Mouse (Mus musculus): Measurements from ENCODE around the gene D430019H16Rik. TPM values are rescaled to one million over a fixed set of nuclear protein-coding genes. Genes with fewer than 3 reads are reported as not detected.

The D430019H16Rik gene
- polyA plus RNA-seq, 1 experiment from 2014 or later: 2.7 TPM

GRCm38 (mm10) chr12:105454258-105455062 lies 804 bp downstream of the D430019H16Rik start:
- peak; percentile 72 for DNase-seq (ENCODE audit: low spot score)
- Histone ChIP-seq H3K4me3 (peak overlapping the region; percentile 87), H3K4me1 (peaks cover 46% of the 10 kb centered on the region), H3K36me3 (replicated peaks) (no peaks in the 10 kb centered on the region), H3K27me3 (replicated peaks; ENCODE audit: low read depth, poor library complexity, severe bottlenecking) (no peaks in the 10 kb centered on the region), H3K27ac (replicated peaks) (peak overlapping the region; percentile 89), H3K9me3 (no peaks in the 10 kb centered on the region)
- 8% methylated on average over 21 of the region's 21 CpGs for WGBS

DNA sequence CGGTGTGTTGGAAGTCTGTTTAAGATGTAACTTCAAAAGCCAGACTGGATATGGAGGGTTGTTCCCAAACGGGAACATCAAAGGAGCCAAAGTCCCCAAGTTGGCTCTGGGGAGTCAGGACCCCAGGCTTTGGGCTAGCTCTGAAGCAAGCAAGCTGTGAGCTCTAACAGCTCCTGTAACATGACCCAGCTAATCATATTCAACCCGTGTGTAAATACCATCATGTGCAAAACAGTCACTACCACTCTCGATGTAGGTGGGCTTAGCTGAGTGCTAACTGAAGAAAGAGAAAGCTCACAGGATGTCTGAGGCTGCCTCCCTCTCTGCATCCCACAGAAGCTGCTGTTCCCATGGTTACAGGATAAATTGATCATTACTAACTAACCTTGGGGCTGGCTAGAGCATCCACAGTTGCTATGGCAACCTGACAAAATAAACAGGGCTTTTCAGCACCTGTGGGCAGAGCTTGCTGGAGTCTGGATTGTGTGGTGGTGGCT lies 1.5 kb downstream of the D430019H16Rik start:
- Histone ChIP-seq H3K36me3 (replicated peaks) (0 out of 2 replicates have a peak, but pooled peaks cover 6% of the 10 kb centered on the region), H3K27me3 (replicated peaks; ENCODE audit: low read depth, poor library complexity, severe bottlenecking) (no peaks in the 10 kb centered on the region), H3K4me1 (peaks cover 46% of the 10 kb centered on the region), H3K4me3 (peak overlapping the region; percentile 87), H3K27ac (replicated peaks) (peak overlapping the region; percentile 89; the same call in 1 of the 2 replicates), H3K9me3 (no peaks in the 10 kb centered on the region)
- 10% methylated on average over 4 of the region's 4 CpGs for WGBS
- DNase-seq (ENCODE audit: low spot score): peak; percentile 65

- no peak overlapping the region for H3K27ac ChIP-seq (replicated peaks)
- DNase-seq (ENCODE audit: low spot score): no peak
- no peaks in the 10 kb centered on the region for H3K27me3 ChIP-seq (replicated peaks; ENCODE audit: low read depth, poor library complexity, severe bottlenecking)
- H3K4me1 ChIP-seq: peaks cover 36% of the 10 kb centered on the region
- no peak overlapping the region for H3K4me3 ChIP-seq
- WGBS: 91% methylated on average over 6 of the region's 6 CpGs
- H3K36me3 ChIP-seq (replicated peaks): peaks cover 11% of the 10 kb centered on the region; the same call in 1 of the 2 replicates
- no peaks in the 10 kb centered on the region for H3K9me3 ChIP-seq
Observed at GRCm38 (mm10) chr12:105458791-105459190, 5.1 kb downstream of the D430019H16Rik start.

GRCm38 (mm10) chr12:105461066-105461465 lies 7.4 kb downstream of the D430019H16Rik start:
- no peak for DNase-seq (ENCODE audit: low spot score)
- Histone ChIP-seq H3K27me3 (replicated peaks; ENCODE audit: low read depth, poor library complexity, severe bottlenecking) (no peaks in the 10 kb centered on the region), H3K27ac (replicated peaks) (no peak overlapping the region), H3K36me3 (replicated peaks) (peaks cover 11% of the 10 kb centered on the region; the same call in 1 of the 2 replicates), H3K4me3 (no peak overlapping the region), H3K4me1 (peaks cover 14% of the 10 kb centered on the region), H3K9me3 (no peaks in the 10 kb centered on the region)
- 81% methylated on average over 6 of the region's 6 CpGs for WGBS

- no peaks in the 10 kb centered on the region for H3K9me3 ChIP-seq
- peak overlapping the region; percentile 80 for H3K27ac ChIP-seq (replicated peaks)
- DNase-seq (ENCODE audit: low spot score): no peak
- 83% methylated on average over 8 of the region's 8 CpGs for WGBS
- H3K27me3 ChIP-seq (replicated peaks; ENCODE audit: low read depth, poor library complexity, severe bottlenecking): no peaks in the 10 kb centered on the region
- peaks cover 11% of the 10 kb centered on the region; the same call in 1 of the 2 replicates for H3K36me3 ChIP-seq (replicated peaks)
- peaks cover 42% of the 10 kb centered on the region for H3K4me1 ChIP-seq
- no peak overlapping the region for H3K4me3 ChIP-seq
Observed at GRCm38 (mm10) chr12:105469026-105469425, 15.4 kb downstream of the D430019H16Rik start.

GRCm38 (mm10) chr12:105475230-105475911 lies 21.7 kb downstream of the D430019H16Rik start:
- H3K27me3 ChIP-seq (replicated peaks; ENCODE audit: low read depth, poor library complexity, severe bottlenecking): no peaks in the 10 kb centered on the region
- H3K4me3 ChIP-seq: no peak overlapping the region
- no peak for DNase-seq (ENCODE audit: low spot score)
- no peak overlapping the region for H3K27ac ChIP-seq (replicated peaks)
- peaks cover 15% of the 10 kb centered on the region for H3K4me1 ChIP-seq
- 76% methylated on average over 12 of the region's 12 CpGs for WGBS
- H3K9me3 ChIP-seq: no peaks in the 10 kb centered on the region
- H3K36me3 ChIP-seq (replicated peaks): peaks cover 23% of the 10 kb centered on the region

GRCm38 (mm10) chr12:105476453-105476852 lies 22.8 kb downstream of the D430019H16Rik start:
- Histone ChIP-seq H3K36me3 (replicated peaks) (peaks cover 23% of the 10 kb centered on the region), H3K4me3 (no peak overlapping the region), H3K4me1 (peaks cover 11% of the 10 kb centered on the region), H3K27ac (replicated peaks) (no peak overlapping the region), H3K9me3 (no peaks in the 10 kb centered on the region), H3K27me3 (replicated peaks; ENCODE audit: low read depth, poor library complexity, severe bottlenecking) (no peaks in the 10 kb centered on the region)
- DNase-seq (ENCODE audit: low spot score): peak; percentile 76
- WGBS: 47% methylated on average over 9 of the region's 9 CpGs

DNA sequence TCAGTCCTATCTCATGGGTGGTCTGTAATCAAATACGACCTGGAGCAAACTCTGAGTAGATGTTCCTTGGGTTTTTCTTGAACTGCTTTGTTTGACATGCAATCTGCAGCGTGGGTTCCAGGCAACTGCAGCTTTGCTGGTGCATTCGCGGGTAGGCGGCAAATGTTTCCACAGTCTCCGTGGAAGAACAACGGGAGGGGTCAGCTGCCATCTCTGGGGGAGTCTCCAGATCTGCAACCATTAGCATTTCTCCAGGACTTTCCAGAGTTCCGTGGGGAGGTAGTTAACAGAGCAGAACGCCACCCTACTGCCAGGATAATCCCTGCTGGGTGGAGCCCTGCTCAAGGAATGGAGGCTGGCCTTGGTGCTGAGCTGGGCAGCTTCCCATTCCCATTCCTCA lies 23.3 kb downstream of the D430019H16Rik start:
- 69% methylated on average over 9 of the region's 9 CpGs for WGBS
- DNase-seq (ENCODE audit: low spot score): no peak
- no peaks in the 10 kb centered on the region for H3K9me3 ChIP-seq
- H3K4me3 ChIP-seq: no peak overlapping the region
- H3K27me3 ChIP-seq (replicated peaks; ENCODE audit: low read depth, poor library complexity, severe bottlenecking): no peaks in the 10 kb centered on the region
- H3K36me3 ChIP-seq (replicated peaks): peaks cover 23% of the 10 kb centered on the region
- peaks cover 11% of the 10 kb centered on the region for H3K4me1 ChIP-seq
- H3K27ac ChIP-seq (replicated peaks): no peak overlapping the region

GRCm38 (mm10) chr12:105483503-105483902 lies 29.8 kb downstream of the D430019H16Rik start:
- no peak overlapping the region for H3K27ac ChIP-seq (replicated peaks)
- no peaks in the 10 kb centered on the region for H3K9me3 ChIP-seq
- peak; percentile 27 for DNase-seq (ENCODE audit: low spot score)

GRCm38 (mm10) chr12:105490227-105490626 lies 36.6 kb downstream of the D430019H16Rik start:
- Histone ChIP-seq H3K4me1 (no peaks in the 10 kb centered on the region), H3K36me3 (replicated peaks) (peaks cover 23% of the 10 kb centered on the region), H3K9me3 (no peaks in the 10 kb centered on the region), H3K27me3 (replicated peaks; ENCODE audit: low read depth, poor library complexity, severe bottlenecking) (no peaks in the 10 kb centered on the region), H3K27ac (replicated peaks) (no peak overlapping the region), H3K4me3 (no peak overlapping the region)
- 76% methylated on average over 3 of the region's 3 CpGs for WGBS
- no peak for DNase-seq (ENCODE audit: low spot score)

More at GRCm38 (mm10) chr12:105483503-105483902, 29.8 kb downstream of the D430019H16Rik start:
- no peaks in the 10 kb centered on the region for H3K4me1 ChIP-seq
- no peaks in the 10 kb centered on the region for H3K27me3 ChIP-seq (replicated peaks; ENCODE audit: low read depth, poor library complexity, severe bottlenecking)
- H3K4me3 ChIP-seq: no peak overlapping the region
- peaks cover 9% of the 10 kb centered on the region for H3K36me3 ChIP-seq (replicated peaks)
- WGBS: 50% methylated on average over 3 of the region's 3 CpGs

GRCm38 (mm10) chr12:105490794-105491193 lies 37.1 kb downstream of the D430019H16Rik start:
- no peaks in the 10 kb centered on the region for H3K27me3 ChIP-seq (replicated peaks; ENCODE audit: low read depth, poor library complexity, severe bottlenecking)
- no peak for DNase-seq (ENCODE audit: low spot score)
- no peak overlapping the region for H3K4me3 ChIP-seq
- no peak overlapping the region for H3K27ac ChIP-seq (replicated peaks)
- WGBS: 90% methylated on average over 6 of the region's 6 CpGs
- H3K36me3 ChIP-seq (replicated peaks): peaks cover 23% of the 10 kb centered on the region
- H3K9me3 ChIP-seq: no peaks in the 10 kb centered on the region
- no peaks in the 10 kb centered on the region for H3K4me1 ChIP-seq

DNA sequence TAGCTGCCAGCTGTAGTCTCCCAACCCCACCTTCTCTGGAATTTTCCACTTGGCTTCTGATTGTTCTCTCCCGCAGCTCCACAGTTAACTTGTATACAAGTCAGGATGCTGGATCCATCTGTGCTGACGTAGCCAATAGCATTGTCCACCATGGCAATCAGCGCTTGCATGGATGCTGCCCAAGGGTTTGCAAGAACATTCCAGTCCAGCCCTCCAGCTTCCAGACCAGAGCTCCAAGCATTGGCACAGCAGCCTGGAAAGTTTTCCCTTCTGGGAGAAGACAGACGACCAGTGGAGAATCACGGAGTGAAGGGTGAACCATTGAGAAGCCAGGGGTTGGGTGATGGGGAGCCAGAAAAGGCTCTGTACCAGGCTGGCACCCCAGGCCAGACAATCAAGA lies 41.1 kb downstream of the D430019H16Rik start:
- Histone ChIP-seq H3K27me3 (replicated peaks; ENCODE audit: low read depth, poor library complexity, severe bottlenecking) (no peaks in the 10 kb centered on the region), H3K4me1 (peaks cover 17% of the 10 kb centered on the region), H3K4me3 (no peak overlapping the region), H3K27ac (replicated peaks) (no peak overlapping the region), H3K36me3 (replicated peaks) (0 out of 2 replicates have a peak, but pooled peaks cover 3% of the 10 kb centered on the region), H3K9me3 (no peaks in the 10 kb centered on the region)
- DNase-seq (ENCODE audit: low spot score): no peak
- WGBS: 83% methylated on average over 5 of the region's 5 CpGs

All from embryonic facial prominence, embryonic 10.5 days (tissue).